Mouse (Mus musculus) naive thymus-derived CD4-positive, alpha-beta T cell, adult 2 months (primary cell): Measurements from ENCODE around the gene Fbxo27.
"Not testable (repeated sequence)": the region's sequence is repeated elsewhere in the genome, so short reads cannot be mapped to it uniquely, and the experiment has no call there.

Experiments
- DNase-seq: peaks from one replicate; pipeline ENCODE4 v3.0.0-alpha.2; 2011; ENCODE audit warnings: low read depth

Gene Fbxo27

GRCm38 (mm10) chr7:28692545-28693320 is at the start of gene Fbxo27:
TSS of gene Fbxo27 (plus strand) at chr7:28692849.
- no peak for DNase-seq

- DNase-seq = no peak
Measured at GRCm38 (mm10) chr7:28645366-28645765, 47.3 kb upstream of the Fbxo27 start.

- DNase-seq = no peak
Measured at GRCm38 (mm10) chr7:28645947-28646475, 46.6 kb upstream of the Fbxo27 start.

GRCm38 (mm10) chr7:28647016-28647415 is 45.6 kb upstream of the Fbxo27 start:
- DNase-seq = peak; percentile 61

GRCm38 (mm10) chr7:28651157-28651556 is 41.5 kb upstream of the Fbxo27 start:
- DNase-seq = peak; percentile 51

GRCm38 (mm10) chr7:28656430-28656829 is 36.2 kb upstream of the Fbxo27 start:
- DNase-seq = no peak

- DNase-seq = peak; percentile 66
Measured at GRCm38 (mm10) chr7:28665620-28666579, 26.7 kb upstream of the Fbxo27 start.

- peak; percentile 79 for DNase-seq
Measured at GRCm38 (mm10) chr7:28671172-28671571, 21.5 kb upstream of the Fbxo27 start.

- no peak for DNase-seq
Measured at GRCm38 (mm10) chr7:28672276-28672675, 20.4 kb upstream of the Fbxo27 start.

- DNase-seq = not testable (repeated sequence)
Measured at GRCm38 (mm10) chr7:28672786-28673185, 19.9 kb upstream of the Fbxo27 start.

- no peak for DNase-seq
Measured at GRCm38 (mm10) chr7:28674994-28675393, 17.7 kb upstream of the Fbxo27 start.

GRCm38 (mm10) chr7:28675746-28676145 is 16.9 kb upstream of the Fbxo27 start:
- no peak for DNase-seq

GRCm38 (mm10) chr7:28676811-28677541 is 15.7 kb upstream of the Fbxo27 start:
- peak; percentile 79 for DNase-seq

- no peak for DNase-seq
Measured at GRCm38 (mm10) chr7:28677624-28678023, 15.0 kb upstream of the Fbxo27 start.

GRCm38 (mm10) chr7:28691075-28691474 is 1.6 kb upstream of the Fbxo27 start:
- DNase-seq = no peak

- peak; percentile 89 for DNase-seq
Measured at GRCm38 (mm10) chr7:28693321-28693966, 795 bp downstream of the Fbxo27 start.

GRCm38 (mm10) chr7:28694423-28694822 is 1.8 kb downstream of the Fbxo27 start:
- DNase-seq = peak; percentile 42

- no peak for DNase-seq
Measured at GRCm38 (mm10) chr7:28694966-28695511, 2.4 kb downstream of the Fbxo27 start.

- no peak for DNase-seq
Measured at GRCm38 (mm10) chr7:28697277-28697676, 4.6 kb downstream of the Fbxo27 start.

GRCm38 (mm10) chr7:28700269-28700668 is 7.6 kb downstream of the Fbxo27 start:
- no peak for DNase-seq

- DNase-seq = not testable (repeated sequence)
Measured at GRCm38 (mm10) chr7:28701306-28701705, 8.7 kb downstream of the Fbxo27 start.
